Mouse (Mus musculus): ENCODE data around the gene Clcn1. TPM values are rescaled to one million over a fixed set of nuclear protein-coding genes. Genes with fewer than 3 reads are reported as not detected.

Clcn1 gene
- polyA plus RNA-seq, 1 experiment from 2014 or later: 1.5 TPM

GRCm38 (mm10) chr6:42343361-42344120, 57.1 kb downstream of the Clcn1 start:
- no peaks in the 10 kb centered on the region for H3K27me3 ChIP-seq (replicated peaks)
- no peak for ATAC-seq (ENCODE audit: low FRiP score, low read depth)
- 87% methylated on average over 9 of the region's 9 CpGs for WGBS

GRCm38 (mm10) chr6:42344255-42344654, 57.8 kb downstream of the Clcn1 start:
- H3K9me3 ChIP-seq: no peaks in the 10 kb centered on the region
- no peaks in the 10 kb centered on the region for H3K4me1 ChIP-seq
- WGBS: 92% methylated on average over 1 of the region's 1 CpGs
- no peak for ATAC-seq (ENCODE audit: low FRiP score, low read depth)
- no peak overlapping the region for H3K27ac ChIP-seq
- no peak overlapping the region for H3K4me3 ChIP-seq
- no peak overlapping the region for H3K9ac ChIP-seq
- no peaks in the 10 kb centered on the region for H3K27me3 ChIP-seq (replicated peaks)
- H3K36me3 ChIP-seq: no peaks in the 10 kb centered on the region
- no peak overlapping the region for H3K4me2 ChIP-seq (replicated peaks)

More at GRCm38 (mm10) chr6:42343361-42344120, 57.1 kb downstream of the Clcn1 start:
- H3K36me3 ChIP-seq: no peaks in the 10 kb centered on the region
- no peaks in the 10 kb centered on the region for H3K9me3 ChIP-seq
- H3K4me1 ChIP-seq: no peaks in the 10 kb centered on the region
- H3K4me2 ChIP-seq (replicated peaks): no peak overlapping the region
- no peak overlapping the region for H3K27ac ChIP-seq
- no peak overlapping the region for H3K4me3 ChIP-seq
- H3K9ac ChIP-seq: no peak overlapping the region

GRCm38 (mm10) chr6:42348281-42349005, 62.0 kb downstream of the Clcn1 start:
- peaks cover 20% of the 10 kb centered on the region for H3K4me1 ChIP-seq
- H3K27me3 ChIP-seq (replicated peaks): no peaks in the 10 kb centered on the region
- no peak overlapping the region for H3K9ac ChIP-seq
- WGBS: 36% methylated on average over 12 of the region's 12 CpGs
- peaks cover 6% of the 10 kb centered on the region; the same call in 1 of the 2 replicates for H3K36me3 ChIP-seq
- no peak overlapping the region for H3K4me3 ChIP-seq
- H3K27ac ChIP-seq: no peak overlapping the region
- no peak for ATAC-seq (ENCODE audit: low FRiP score, low read depth)
- H3K4me2 ChIP-seq (replicated peaks): peak overlapping the region; percentile 91; the same call in 1 of the 2 replicates
- no peaks in the 10 kb centered on the region for H3K9me3 ChIP-seq

GRCm38 (mm10) chr6:42349006-42349425, 62.5 kb downstream of the Clcn1 start:
- H3K27me3 ChIP-seq (replicated peaks): no peaks in the 10 kb centered on the region
- 2% methylated on average over 11 of the region's 11 CpGs for WGBS
- H3K9me3 ChIP-seq: no peaks in the 10 kb centered on the region
- H3K9ac ChIP-seq: peak overlapping the region; percentile 88
- peak; percentile 61 for ATAC-seq (ENCODE audit: low FRiP score, low read depth)
- H3K36me3 ChIP-seq: peaks cover 6% of the 10 kb centered on the region; the same call in 1 of the 2 replicates
- H3K4me1 ChIP-seq: peaks cover 26% of the 10 kb centered on the region
- H3K4me2 ChIP-seq (replicated peaks): peak overlapping the region; percentile 91
- H3K27ac ChIP-seq: peak overlapping the region; percentile 81
- H3K4me3 ChIP-seq: peak overlapping the region; percentile 74

- peak; percentile 93 for ATAC-seq (ENCODE audit: low FRiP score, low read depth)
- WGBS: 1% methylated on average over 29 of the region's 36 CpGs
- no peaks in the 10 kb centered on the region for H3K9me3 ChIP-seq
- H3K27ac ChIP-seq: peak within 1 kb of the TSS; percentile 81
- peaks cover 6% of the 10 kb centered on the region; the same call in 1 of the 2 replicates for H3K36me3 ChIP-seq
- H3K4me3 ChIP-seq: peak within 1 kb of the TSS; percentile 74
- peaks cover 31% of the 10 kb centered on the region for H3K4me1 ChIP-seq
- H3K27me3 ChIP-seq (replicated peaks): no peaks in the 10 kb centered on the region
- H3K4me2 ChIP-seq (replicated peaks): peak within 1 kb of the TSS; percentile 91
- H3K9ac ChIP-seq: peak within 1 kb of the TSS; percentile 88
Measured at GRCm38 (mm10) chr6:42349426-42350020, 63.0 kb downstream of the Clcn1 start, which contains the start of gene Zyx. Gene Zyx, plus strand, starts transcription at chr6:42349630.

- H3K36me3 ChIP-seq: peaks cover 8% of the 10 kb centered on the region; the same call in 1 of the 2 replicates
- H3K4me2 ChIP-seq (replicated peaks): peak overlapping the region; percentile 91
- H3K27me3 ChIP-seq (replicated peaks): no peaks in the 10 kb centered on the region
- peak overlapping the region; percentile 74 for H3K4me3 ChIP-seq
- ATAC-seq (ENCODE audit: low FRiP score, low read depth): peak; percentile 67
- H3K9ac ChIP-seq: peak overlapping the region; percentile 88
- H3K27ac ChIP-seq: peak overlapping the region; percentile 81
- no peaks in the 10 kb centered on the region for H3K9me3 ChIP-seq
- peaks cover 33% of the 10 kb centered on the region for H3K4me1 ChIP-seq
- under 1% methylated on average over 72 of the region's 72 CpGs for WGBS
Measured at GRCm38 (mm10) chr6:42350021-42350967, 63.8 kb downstream of the Clcn1 start.

- H3K4me2 ChIP-seq (replicated peaks): peak overlapping the region; percentile 91
- H3K9me3 ChIP-seq: no peaks in the 10 kb centered on the region
- H3K4me1 ChIP-seq: peaks cover 33% of the 10 kb centered on the region
- H3K27me3 ChIP-seq (replicated peaks): no peaks in the 10 kb centered on the region
- H3K36me3 ChIP-seq: peaks cover 16% of the 10 kb centered on the region
- H3K4me3 ChIP-seq: peak overlapping the region; percentile 74
- no peak overlapping the region for H3K27ac ChIP-seq
- 42% methylated on average over 13 of the region's 13 CpGs for WGBS
- H3K9ac ChIP-seq: peak overlapping the region; percentile 88
- no peak for ATAC-seq (ENCODE audit: low FRiP score, low read depth)
Measured at GRCm38 (mm10) chr6:42350968-42351775, 64.7 kb downstream of the Clcn1 start.

- Histone ChIP-seq H3K27me3 (replicated peaks) (no peaks in the 10 kb centered on the region), H3K4me1 (peaks cover 33% of the 10 kb centered on the region), H3K4me2 (replicated peaks) (peak overlapping the region; percentile 91), H3K36me3 (peaks cover 23% of the 10 kb centered on the region), H3K27ac (no peak overlapping the region), H3K9me3 (no peaks in the 10 kb centered on the region), H3K9ac (no peak overlapping the region), H3K4me3 (no peak overlapping the region)
- WGBS: 90% methylated on average over 7 of the region's 7 CpGs
- no peak for ATAC-seq (ENCODE audit: low FRiP score, low read depth)
Measured at GRCm38 (mm10) chr6:42351776-42352485, 65.4 kb downstream of the Clcn1 start.

- Histone ChIP-seq H3K4me3 (no peak overlapping the region), H3K36me3 (peaks cover 28% of the 10 kb centered on the region), H3K4me1 (peaks cover 33% of the 10 kb centered on the region), H3K27me3 (replicated peaks) (no peaks in the 10 kb centered on the region), H3K27ac (no peak overlapping the region), H3K4me2 (replicated peaks) (no peak overlapping the region), H3K9ac (no peak overlapping the region), H3K9me3 (no peaks in the 10 kb centered on the region)
- ATAC-seq (ENCODE audit: low FRiP score, low read depth): no peak
- WGBS: 98% methylated on average over 1 of the region's 1 CpGs
Measured at GRCm38 (mm10) chr6:42352486-42352846, 66.0 kb downstream of the Clcn1 start.

- no peak for ATAC-seq (ENCODE audit: low FRiP score, low read depth)
- Histone ChIP-seq H3K4me1 (peaks cover 33% of the 10 kb centered on the region), H3K4me2 (replicated peaks) (no peak overlapping the region), H3K9ac (no peak overlapping the region), H3K9me3 (no peaks in the 10 kb centered on the region), H3K4me3 (no peak overlapping the region), H3K27me3 (replicated peaks) (no peaks in the 10 kb centered on the region), H3K36me3 (peaks cover 35% of the 10 kb centered on the region), H3K27ac (no peak overlapping the region)
- WGBS: 84% methylated on average over 8 of the region's 8 CpGs
Measured at GRCm38 (mm10) chr6:42353180-42353579, 66.7 kb downstream of the Clcn1 start.

Data from neural tube, embryonic 12.5 days (tissue).